Mouse (Mus musculus): ENCODE results near the gene Prtn3.

DNA sequence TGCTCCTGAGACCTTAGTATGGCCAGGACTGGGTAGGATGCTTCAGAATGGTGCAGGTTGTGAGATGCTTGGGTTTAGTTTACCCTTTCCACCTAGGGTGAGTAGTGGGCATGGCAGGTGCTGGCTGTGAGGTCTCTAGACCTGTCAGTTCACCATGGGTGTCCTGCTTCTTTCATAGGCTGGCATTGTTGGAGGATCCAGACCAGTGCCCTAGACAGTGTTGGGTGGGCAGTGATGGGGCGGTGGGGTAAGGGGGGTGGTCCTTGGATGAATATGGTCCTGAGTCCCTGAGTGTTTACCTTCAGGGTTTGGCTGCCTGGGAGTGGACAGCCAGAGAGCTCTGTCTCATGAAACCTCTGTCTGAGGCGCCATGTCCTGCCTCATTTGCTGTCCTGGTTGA is 16.4 kb upstream of the Prtn3 start:
- no peak for TF ChIP-seq CTCF (IDR thresholded peaks at IDR 0.05; ENCODE audit: low read depth)
- TF ChIP-seq EP300 (IDR thresholded peaks at IDR 0.05; ENCODE audit: low read depth) = no peak
